Mouse (Mus musculus): ENCODE measurements around the gene Cmtm1. TPM values are rescaled to one million over a fixed set of nuclear protein-coding genes. Genes with fewer than 3 reads are reported as not detected.

The Cmtm1 gene
- polyA plus RNA-seq, 1 experiment from 2014 or later: not detected

Other genes starting within 250 kb of the Cmtm1 start
- gene Cdh5, start 208.5 kb downstream of the Cmtm1 start, polyA plus RNA-seq (2014; fragmentation: Nextera tagmentation; extraction: Ambion mirVana): 15.5 and 15.9 TPM in 2 replicates
- gene Bean1, start 139.7 kb downstream of the Cmtm1 start, polyA plus RNA-seq (2014; fragmentation: Nextera tagmentation; extraction: Ambion mirVana): 0.71 and 0.88 TPM in 2 replicates
- gene Tk2, start 61.6 kb downstream of the Cmtm1 start, polyA plus RNA-seq (2014; fragmentation: Nextera tagmentation; extraction: Ambion mirVana): 32.5 and 36.5 TPM in 2 replicates
- 30.9 and 36.5 TPM in 2 replicates for gene Cklf, start 59.3 kb downstream of the Cmtm1 start, polyA plus RNA-seq (2014; fragmentation: Nextera tagmentation; extraction: Ambion mirVana)
- gene Cmtm2a, start 17.0 kb downstream of the Cmtm1 start, polyA plus RNA-seq (2014; fragmentation: Nextera tagmentation; extraction: Ambion mirVana): not detected in 2 replicates
- gene Gm45711, start 64 bp downstream of the Cmtm1 start, polyA plus RNA-seq (2014; fragmentation: Nextera tagmentation; extraction: Ambion mirVana): not detected in 2 replicates
- not detected in 2 replicates for gene Gm11020, start 11.4 kb upstream of the Cmtm1 start, polyA plus RNA-seq (2014; fragmentation: Nextera tagmentation; extraction: Ambion mirVana)
- gene Cmtm2b, start 12.1 kb upstream of the Cmtm1 start, polyA plus RNA-seq (2014; fragmentation: Nextera tagmentation; extraction: Ambion mirVana): not detected in 2 replicates
- gene Cmtm3, start 29.3 kb upstream of the Cmtm1 start, polyA plus RNA-seq (2014; fragmentation: Nextera tagmentation; extraction: Ambion mirVana): 74.8 and 87.5 TPM in 2 replicates
- gene Cmtm4, start 85.7 kb upstream of the Cmtm1 start, polyA plus RNA-seq (2014; fragmentation: Nextera tagmentation; extraction: Ambion mirVana): 2.7 and 3.8 TPM in 2 replicates
- gene Dync1li2, start 132.9 kb upstream of the Cmtm1 start, polyA plus RNA-seq (2014; fragmentation: Nextera tagmentation; extraction: Ambion mirVana): 95.4 and 96.4 TPM in 2 replicates
- 0.10 TPM in 1 of 2 replicates, not detected in the other for gene Terb1, start 199.8 kb upstream of the Cmtm1 start, polyA plus RNA-seq (2014; fragmentation: Nextera tagmentation; extraction: Ambion mirVana)
- 140 TPM in 2 replicates for gene Nae1, start 224.5 kb upstream of the Cmtm1 start, polyA plus RNA-seq (2014; fragmentation: Nextera tagmentation; extraction: Ambion mirVana)
- gene Car7, start 224.5 kb upstream of the Cmtm1 start, polyA plus RNA-seq (2014; fragmentation: Nextera tagmentation; extraction: Ambion mirVana): 0.42 and 0.52 TPM in 2 replicates

Measured in hindbrain, embryonic 11.5 days (tissue).